Mouse (Mus musculus) bone marrow, adult 2 months (tissue): ENCODE measurements around the gene Mrpl34.

Experiments
- CTCF ChIP-seq: fragments of 200-500 bp; IDR thresholded peaks from 2 replicates; pipeline ENCODE4 v1.5.1; 2011; ENCODE audit warnings: low read length, control low read depth; ENCODE audit not compliant: control insufficient read depth, insufficient read depth
- POLR2A ChIP-seq: fragments of 200-500 bp; IDR thresholded peaks from 2 replicates; pipeline ENCODE4 v1.6.1; 2011; ENCODE audit warnings: low read depth, mild to moderate bottlenecking, control low read depth, low read length, borderline replicate concordance; ENCODE audit not compliant: control insufficient read depth

DNA sequence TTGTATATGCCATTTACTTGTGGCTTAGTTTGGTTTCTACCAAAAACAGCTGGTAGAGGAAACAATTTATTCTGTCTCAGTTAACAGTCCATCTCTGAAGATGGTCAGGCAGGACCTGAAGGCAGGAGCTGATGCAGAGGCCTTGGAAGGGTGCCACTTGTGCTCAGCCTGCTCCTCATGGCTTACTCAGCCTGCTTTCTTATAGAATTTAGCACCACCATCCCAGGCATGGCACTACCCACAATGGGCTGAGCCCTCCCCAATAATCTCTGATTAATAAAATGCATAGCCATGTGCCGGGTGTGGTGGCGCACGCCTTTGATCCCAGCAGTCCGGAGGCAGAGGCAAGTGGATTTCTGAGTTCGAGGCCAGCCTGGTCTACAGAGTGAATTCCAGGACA is 1.4 kb downstream of the Mrpl34 start:
- TF ChIP-seq POLR2A (no peak), CTCF (no peak)
